Mouse (Mus musculus) erythroid progenitor cell, adult 5-6 weeks (primary cell): Measurements from ENCODE around the gene Igfbp5. TPM values are rescaled to one million over a fixed set of nuclear protein-coding genes. Genes with fewer than 3 reads are reported as not detected.

ENCODE experiments used
- ATAC-seq: replicated peaks from 2 replicates; pipeline ENCODE4 v1.8.0; 2016; ENCODE audit warnings: moderate number of reproducible peaks, mild to moderate bottlenecking, moderate TSS enrichment, inconsistent platforms; ENCODE audit not compliant: poor library complexity, low FRiP score, severe bottlenecking
- total RNA-seq, 2 experiments: library from RNA; stranded (forward) in 1 of 2; stranded (reverse) in 1 of 2; fragments of 150-400 nt in 1 of 2; fragments of 186-747, 209-891 nt in 1 of 2; gene quantifications; 2 replicates each; pipeline versions ENCODE4 v1.2.3 to v1.2.4; 2015 to 2017; ENCODE audit warnings: low replicate concordance in 2 of 2

Gene Igfbp5
- total RNA-seq, 2 experiments from 2014 or later, result 4.7 to 10.1 TPM

GRCm38 (mm10) chr1:72819995-72820394 is 54.7 kb downstream of the Igfbp5 start:
- no peak for ATAC-seq

- ATAC-seq, result no peak
Measured at GRCm38 (mm10) chr1:72815616-72816015, 59.1 kb downstream of the Igfbp5 start.

GRCm38 (mm10) chr1:72815184-72815583 is 59.5 kb downstream of the Igfbp5 start:
- no peak for ATAC-seq

GRCm38 (mm10) chr1:72813639-72814403 is 60.9 kb downstream of the Igfbp5 start:
- no peak for ATAC-seq

GRCm38 (mm10) chr1:72813089-72813638 is 61.5 kb downstream of the Igfbp5 start:
- no peak for ATAC-seq

- no peak for ATAC-seq
Measured at GRCm38 (mm10) chr1:72811061-72811460, 63.6 kb downstream of the Igfbp5 start.

- ATAC-seq, result no peak
Measured at GRCm38 (mm10) chr1:72809951-72810675, 64.6 kb downstream of the Igfbp5 start.

GRCm38 (mm10) chr1:72809304-72809703 is 65.4 kb downstream of the Igfbp5 start:
- ATAC-seq, result no peak

Other genes starting within 250 kb of the Igfbp5 start
- gene Ankar, start 174.3 kb downstream of the Igfbp5 start, total RNA-seq (2015; ENCODE audit: low replicate concordance), result not detected in 2 replicates
- 0.13 TPM in 1 of 2 replicates, not detected in the other for gene Ankar, start 174.3 kb downstream of the Igfbp5 start, total RNA-seq (2017; ENCODE audit: low replicate concordance)
- 395 and 505 TPM in 2 replicates for gene Rpl37a, start 163.6 kb downstream of the Igfbp5 start, total RNA-seq (2015; ENCODE audit: low replicate concordance)
- 97.7 and 148 TPM in 2 replicates for gene Rpl37a, start 163.6 kb downstream of the Igfbp5 start, total RNA-seq (2017; ENCODE audit: low replicate concordance)
- gene Igfbp2, start 50.4 kb downstream of the Igfbp5 start, total RNA-seq (2015; ENCODE audit: low replicate concordance), result not detected in 2 replicates
- not detected in 2 replicates for gene Igfbp2, start 50.4 kb downstream of the Igfbp5 start, total RNA-seq (2017; ENCODE audit: low replicate concordance)
- not detected in 2 replicates for gene Tnp1, start 141.0 kb upstream of the Igfbp5 start, total RNA-seq (2015; ENCODE audit: low replicate concordance)
- not detected in 2 replicates for gene Tnp1, start 141.0 kb upstream of the Igfbp5 start, total RNA-seq (2017; ENCODE audit: low replicate concordance)